Mouse (Mus musculus): ENCODE results near the gene Serpini1.

- TF ChIP-seq CTCF (IDR thresholded peaks at IDR 0.05) = no peak
- no peak for TF ChIP-seq EP300 (IDR thresholded peaks at IDR 0.05)
These were observed 14.5 kb upstream of the Serpini1 start for GRCm38 (mm10) chr3:75542852-75543251.

All from lung, postnatal 0 days (tissue).